Mouse (Mus musculus) kidney, adult 2 months (tissue): ENCODE measurements around the gene Armc9. TPM values are rescaled to one million over a fixed set of nuclear protein-coding genes. Genes with fewer than 3 reads are reported as not detected.
A peak's percentile ranks its signal among the peaks of the same experiment; 100 is the strongest.

Source experiments
- DNase-seq: peaks from one replicate; pipeline ENCODE4 v3.0.0; 2021
- H3K27ac ChIP-seq: fragments of 200-500 bp; 2 replicates; pipeline ENCODE4 v1.5.1; 2012; ENCODE audit warnings: low read depth, low read length, control low read depth, inconsistent platforms; ENCODE audit not compliant: insufficient read depth
- H3K27me3 ChIP-seq: fragments of 200-500 bp; replicated peaks from 2 replicates; pipeline ENCODE4 v1.6.1; 2012; ENCODE audit warnings: mild to moderate bottlenecking, moderate library complexity, low read length, inconsistent platforms; ENCODE audit not compliant: control insufficient read depth, insufficient read depth
- H3K36me3 ChIP-seq: fragments of 200-500 bp; 2 replicates; pipeline ENCODE4 v1.6.1; 2012; ENCODE audit warnings: mild to moderate bottlenecking, moderate library complexity, low read length, inconsistent platforms; ENCODE audit not compliant: control insufficient read depth, insufficient read depth
- H3K4me1 ChIP-seq: fragments of 200-500 bp; 2 replicates; pipeline ENCODE4 v1.6.1; 2011; ENCODE audit warnings: low read length; ENCODE audit not compliant: control insufficient read depth, insufficient read depth
- H3K4me3 ChIP-seq: fragments of 200-500 bp; 2 replicates; pipeline ENCODE4 v1.5.1; 2011; ENCODE audit warnings: mild to moderate bottlenecking, low read depth, low read length, control low read depth; ENCODE audit not compliant: insufficient read depth
- CTCF ChIP-seq: fragments of 200-500 bp; conservative IDR thresholded peaks from 2 replicates; pipeline ENCODE4 v1.5.1; 2011; ENCODE audit warnings: low read depth, mild to moderate bottlenecking, control low read depth, low read length, moderate library complexity, mixed read lengths; ENCODE audit not compliant: insufficient read depth, insufficient read length
- POLR2A ChIP-seq: fragments of 200-500 bp; IDR thresholded peaks from one replicate; pipeline ENCODE4 v1.6.1; 2011; ENCODE audit warnings: low read depth, low read length, control low read depth
- WGBS: fragments of 180-500 bp; shearing (Covaris S2); methylation state at CpG from one replicate; pipeline ENCODE4 v1.1.7; 2018; 5-methylcytosine and 5-hydroxymethylcytosine counted together
- polyA plus RNA-seq: library from polyadenylated mRNA; depleted of rRNA; stranded (reverse); fragments of >200 nt; gene quantifications from 2 replicates; pipeline ENCODE4 v1.2.3, GENCODE M21; 2012

Gene Armc9
- polyA plus RNA-seq, 1 experiment: 7.4 TPM

DNA sequence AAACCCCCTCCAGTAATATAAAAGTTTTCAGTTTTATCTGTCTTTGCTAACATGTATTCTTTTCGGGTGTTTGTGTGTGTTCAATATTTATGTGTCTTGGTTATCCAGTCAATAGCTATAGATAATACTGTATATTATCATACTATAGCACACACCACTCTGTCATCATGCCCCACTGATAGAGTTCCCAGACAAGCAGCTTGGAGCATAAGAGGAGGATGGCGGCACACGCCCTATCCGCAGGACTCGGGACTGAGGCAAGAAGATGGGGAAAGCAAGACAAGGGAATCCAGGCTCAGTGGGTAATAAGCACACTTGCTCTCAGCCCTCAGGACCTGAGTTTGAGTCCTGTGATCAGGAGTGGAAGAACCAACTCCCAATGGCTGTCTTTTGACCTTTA lies 5.9 kb downstream of the Armc9 start:
- Histone ChIP-seq H3K4me3 (no peak overlapping the region), H3K4me1 (no peaks in the 10 kb centered on the region; the same call in 1 of the 2 replicates), H3K27me3 (no peaks in the 10 kb centered on the region), H3K36me3 (no peaks in the 10 kb centered on the region; the same call in 1 of the 2 replicates), H3K27ac (no peak overlapping the region)
- no peak for DNase-seq
- TF ChIP-seq CTCF: no peak
- no peak for TF ChIP-seq POLR2A
- WGBS: 96% methylated on average over 5 of the region's 5 CpGs

- Histone ChIP-seq H3K4me1 (no peaks in the 10 kb centered on the region), H3K36me3 (no peaks in the 10 kb centered on the region; the same call in 1 of the 2 replicates), H3K27me3 (no peaks in the 10 kb centered on the region), H3K4me3 (no peak overlapping the region), H3K27ac (no peak overlapping the region)
- 90% methylated on average over 5 of the region's 5 CpGs for WGBS
- DNase-seq: no peak
- TF ChIP-seq POLR2A (no peak), CTCF (no peak)
Observed at GRCm38 (mm10) chr1:86161061-86161460, 6.5 kb downstream of the Armc9 start.

GRCm38 (mm10) chr1:86174602-86175001 lies 20.0 kb downstream of the Armc9 start:
- peaks cover 11% of the 10 kb centered on the region; the same call in 1 of the 2 replicates for H3K4me1 ChIP-seq
- TF ChIP-seq POLR2A: no peak
- no peak for TF ChIP-seq CTCF
- WGBS: 92% methylated on average over 5 of the region's 5 CpGs

GRCm38 (mm10) chr1:86176066-86176465 lies 21.5 kb downstream of the Armc9 start:
- Histone ChIP-seq H3K27me3 (no peaks in the 10 kb centered on the region), H3K4me1 (peaks cover 11% of the 10 kb centered on the region; the same call in 1 of the 2 replicates), H3K4me3 (no peak overlapping the region), H3K36me3 (no peaks in the 10 kb centered on the region), H3K27ac (peak overlapping the region; percentile 74)
- TF ChIP-seq POLR2A (no peak), CTCF (no peak)
- 31% methylated on average over 2 of the region's 2 CpGs for WGBS
- DNase-seq: peak; percentile 86

More at GRCm38 (mm10) chr1:86174602-86175001, 20.0 kb downstream of the Armc9 start:
- no peaks in the 10 kb centered on the region for H3K27me3 ChIP-seq
- no peak for DNase-seq
- no peak overlapping the region for H3K4me3 ChIP-seq
- no peaks in the 10 kb centered on the region; the same call in 1 of the 2 replicates for H3K36me3 ChIP-seq
- no peak overlapping the region for H3K27ac ChIP-seq

GRCm38 (mm10) chr1:86178462-86179253 lies 24.1 kb downstream of the Armc9 start:
- peak; percentile 79 for DNase-seq
- 45% methylated on average over 7 of the region's 7 CpGs for whole genome bisulfite sequencing

GRCm38 (mm10) chr1:86182004-86182709 lies 27.6 kb downstream of the Armc9 start:
- no peak for TF ChIP-seq CTCF
- H3K27me3 ChIP-seq: no peaks in the 10 kb centered on the region
- WGBS: 81% methylated on average over 5 of the region's 5 CpGs
- no peak overlapping the region for H3K27ac ChIP-seq
- H3K4me3 ChIP-seq: no peak overlapping the region
- H3K4me1 ChIP-seq: no peaks in the 10 kb centered on the region
- H3K36me3 ChIP-seq: no peaks in the 10 kb centered on the region
- no peak for DNase-seq

More at GRCm38 (mm10) chr1:86178462-86179253, 24.1 kb downstream of the Armc9 start:
- TF ChIP-seq CTCF: peak; percentile 100; the same call in 1 of the 2 replicates
- TF ChIP-seq POLR2A: no peak
- H3K27ac ChIP-seq: no peak overlapping the region
- peaks cover 11% of the 10 kb centered on the region; the same call in 1 of the 2 replicates for H3K4me1 ChIP-seq
- no peaks in the 10 kb centered on the region for H3K27me3 ChIP-seq
- no peaks in the 10 kb centered on the region for H3K36me3 ChIP-seq
- H3K4me3 ChIP-seq: no peak overlapping the region
